Mouse (Mus musculus) cerebellum, adult 2 months (tissue): ENCODE results near the gene Ccdc117. TPM values are rescaled to one million over a fixed set of nuclear protein-coding genes. Genes with fewer than 3 reads are reported as not detected.

Source experiments
- DNase-seq, 2 experiments: peaks; one replicate each; pipeline ENCODE4 v3.0.0; 2021
- H3K27ac ChIP-seq: fragments of 200-500 bp; 2 replicates; pipeline ENCODE4 v1.5.1; 2012; ENCODE audit warnings: low read length, control low read depth, inconsistent platforms; ENCODE audit not compliant: insufficient read depth
- H3K27me3 ChIP-seq: fragments of 200-500 bp; 2 replicates; pipeline ENCODE4 v1.6.1; 2012; ENCODE audit warnings: inconsistent platforms, mild to moderate bottlenecking, low read length, moderate library complexity; ENCODE audit not compliant: control insufficient read depth, insufficient read depth
- H3K4me1 ChIP-seq: fragments of 200-500 bp; 2 replicates; pipeline ENCODE4 v1.6.1; 2011; ENCODE audit warnings: low read length; ENCODE audit not compliant: control insufficient read depth, insufficient read depth
- H3K4me3 ChIP-seq: fragments of 200-500 bp; replicated peaks from 2 replicates; pipeline ENCODE3; 2011; ENCODE audit warnings: mild to moderate bottlenecking, low read depth, low read length, control low read depth; ENCODE audit not compliant: insufficient read depth
- CTCF ChIP-seq: fragments of 200-500 bp; IDR thresholded peaks from 2 replicates; pipeline ENCODE4 v1.5.1; 2011; ENCODE audit warnings: low read depth, mild to moderate bottlenecking, control low read depth, low read length, moderate library complexity, borderline replicate concordance; ENCODE audit not compliant: insufficient read depth
- POLR2A ChIP-seq: fragments of 200-500 bp; IDR thresholded peaks from 2 replicates; pipeline ENCODE4 v1.6.1; 2011; ENCODE audit warnings: low read length, control low read depth, borderline replicate concordance; ENCODE audit not compliant: insufficient read depth
- WGBS: fragments of 180-500 bp; shearing (Covaris S2); methylation state at CpG from one replicate; pipeline ENCODE4 v1.1.7; 2018; 5-methylcytosine and 5-hydroxymethylcytosine counted together
- polyA plus RNA-seq: library from polyadenylated mRNA; depleted of rRNA; stranded (reverse); fragments of >200 nt; gene quantifications from 2 replicates; pipeline ENCODE4 v1.2.3, GENCODE M21; 2012; rRNA removed

The Ccdc117 gene
- polyA plus RNA-seq = 12.5 and 13.1 TPM in 2 replicates

- Histone ChIP-seq H3K4me1 (no peaks in the 10 kb centered on the region), H3K27me3 (no peaks in the 10 kb centered on the region), H3K27ac (peak within 1 kb of the TSS; percentile 81), H3K4me3 (peak within 1 kb of the TSS; percentile 86)
- TF ChIP-seq CTCF (no peak), POLR2A (peak; percentile 61; the same call in 1 of the 2 replicates)
- DNase-seq = peak; percentile 92 to 96
- WGBS = under 1% methylated on average over 65 of the region's 65 CpGs
Measured at GRCm38 (mm10) chr11:5541799-5542481, at the start of gene Ccdc117. TSS of gene Ccdc117 (minus strand) at chr11:5542187.

GRCm38 (mm10) chr11:5575046-5575445 lies 33.1 kb upstream of the Ccdc117 start:
- TF ChIP-seq POLR2A (no peak), CTCF (no peak)
- 85% methylated on average over 6 of the region's 6 CpGs for WGBS
- no peaks in the 10 kb centered on the region for H3K27me3 ChIP-seq
- no peaks in the 10 kb centered on the region for H3K4me1 ChIP-seq
- H3K27ac ChIP-seq = no peak overlapping the region
- no peak overlapping the region for H3K4me3 ChIP-seq
- no peak for DNase-seq

GRCm38 (mm10) chr11:5573821-5574220 lies 31.8 kb upstream of the Ccdc117 start:
- Histone ChIP-seq H3K4me3 (no peak overlapping the region), H3K4me1 (no peaks in the 10 kb centered on the region), H3K27ac (no peak overlapping the region), H3K27me3 (no peaks in the 10 kb centered on the region)
- WGBS = 83% methylated on average over 2 of the region's 2 CpGs
- no peak for TF ChIP-seq CTCF
- TF ChIP-seq POLR2A = no peak
- DNase-seq = no peak

GRCm38 (mm10) chr11:5571856-5572255 lies 29.9 kb upstream of the Ccdc117 start:
- Histone ChIP-seq H3K27me3 (no peaks in the 10 kb centered on the region), H3K27ac (no peak overlapping the region), H3K4me3 (no peak overlapping the region), H3K4me1 (no peaks in the 10 kb centered on the region)
- DNase-seq = no peak
- TF ChIP-seq POLR2A (no peak), CTCF (no peak)
- WGBS = 96% methylated on average over 4 of the region's 4 CpGs

GRCm38 (mm10) chr11:5569474-5569873 lies 27.5 kb upstream of the Ccdc117 start, which contains the start of gene Ankrd36:
TSS of gene Ankrd36 (plus strand) at chr11:5569684.
- H3K4me1 ChIP-seq = no peaks in the 10 kb centered on the region
- WGBS = 47% methylated on average over 12 of the region's 12 CpGs
- no peak for TF ChIP-seq POLR2A
- TF ChIP-seq CTCF = no peak
- DNase-seq = no peak
- H3K4me3 ChIP-seq = no peak within 1 kb of the TSS
- no peak within 1 kb of the TSS for H3K27ac ChIP-seq
- no peaks in the 10 kb centered on the region for H3K27me3 ChIP-seq

GRCm38 (mm10) chr11:5568082-5568481 lies 26.1 kb upstream of the Ccdc117 start:
- Histone ChIP-seq H3K27ac (no peak overlapping the region), H3K4me3 (no peak overlapping the region), H3K27me3 (no peaks in the 10 kb centered on the region), H3K4me1 (no peaks in the 10 kb centered on the region)
- no peak for DNase-seq
- TF ChIP-seq POLR2A (no peak), CTCF (no peak)
- WGBS = 90% methylated on average over 5 of the region's 5 CpGs

GRCm38 (mm10) chr11:5567654-5568053 lies 25.7 kb upstream of the Ccdc117 start:
- Histone ChIP-seq H3K27ac (no peak overlapping the region), H3K4me3 (no peak overlapping the region), H3K4me1 (no peaks in the 10 kb centered on the region), H3K27me3 (no peaks in the 10 kb centered on the region)
- no peak for DNase-seq
- TF ChIP-seq POLR2A = no peak
- no peak for TF ChIP-seq CTCF
- 94% methylated on average over 6 of the region's 6 CpGs for WGBS

- 67% methylated on average over 2 of the region's 2 CpGs for WGBS
- no peaks in the 10 kb centered on the region for H3K27me3 ChIP-seq
- no peak overlapping the region for H3K4me3 ChIP-seq
Measured at GRCm38 (mm10) chr11:5566506-5566905, 24.5 kb upstream of the Ccdc117 start.

More at GRCm38 (mm10) chr11:5566506-5566905, 24.5 kb upstream of the Ccdc117 start:
- Histone ChIP-seq H3K4me1 (no peaks in the 10 kb centered on the region), H3K27ac (no peak overlapping the region)
- DNase-seq = no peak
- TF ChIP-seq CTCF (no peak), POLR2A (no peak)
